Mouse (Mus musculus): ENCODE measurements around the gene Fam83g.

Fam83g gene

GRCm38 (mm10) chr11:61674151-61674838 is 9.6 kb upstream of the Fam83g start:
- no peak for DNase-seq (ENCODE audit: low spot score)

- no peak for DNase-seq (ENCODE audit: low spot score)
Measured at GRCm38 (mm10) chr11:61674839-61675159, 9.1 kb upstream of the Fam83g start.

GRCm38 (mm10) chr11:61675332-61675731 is 8.6 kb upstream of the Fam83g start:
- no peak for DNase-seq (ENCODE audit: low spot score)

- DNase-seq (ENCODE audit: low spot score): no peak
Measured at GRCm38 (mm10) chr11:61676216-61676854, 7.6 kb upstream of the Fam83g start.

- no peak for DNase-seq (ENCODE audit: low spot score)
Measured at GRCm38 (mm10) chr11:61677709-61678108, 6.2 kb upstream of the Fam83g start.

GRCm38 (mm10) chr11:61679091-61679866 is 4.6 kb upstream of the Fam83g start:
- no peak for DNase-seq (ENCODE audit: low spot score)

- no peak for DNase-seq (ENCODE audit: low spot score)
Measured at GRCm38 (mm10) chr11:61685119-61685725, 1.3 kb downstream of the Fam83g start.

- no peak for DNase-seq (ENCODE audit: low spot score)
Measured at GRCm38 (mm10) chr11:61686141-61686540, 2.2 kb downstream of the Fam83g start.

- no peak for DNase-seq (ENCODE audit: low spot score)
Measured at GRCm38 (mm10) chr11:61686906-61687453, 3.1 kb downstream of the Fam83g start.

GRCm38 (mm10) chr11:61687595-61687994 is 3.7 kb downstream of the Fam83g start:
- no peak for DNase-seq (ENCODE audit: low spot score)

GRCm38 (mm10) chr11:61692996-61693395 is 9.1 kb downstream of the Fam83g start:
- no peak for DNase-seq (ENCODE audit: low spot score)

GRCm38 (mm10) chr11:61698852-61699251 is 15.0 kb downstream of the Fam83g start:
- no peak for DNase-seq (ENCODE audit: low spot score)

GRCm38 (mm10) chr11:61699460-61699859 is 15.6 kb downstream of the Fam83g start:
- no peak for DNase-seq (ENCODE audit: low spot score)

- DNase-seq (ENCODE audit: low spot score): no peak
Measured at GRCm38 (mm10) chr11:61699933-61700332, 16.0 kb downstream of the Fam83g start.

GRCm38 (mm10) chr11:61701696-61702095 is 17.8 kb downstream of the Fam83g start:
- no peak for DNase-seq (ENCODE audit: low spot score)

- DNase-seq (ENCODE audit: low spot score): no peak
Measured at GRCm38 (mm10) chr11:61702494-61702893, 18.6 kb downstream of the Fam83g start.

- DNase-seq (ENCODE audit: low spot score): no peak
Measured at GRCm38 (mm10) chr11:61705581-61705980, 21.7 kb downstream of the Fam83g start.

- no peak for DNase-seq (ENCODE audit: low spot score)
Measured at GRCm38 (mm10) chr11:61706232-61706631, 22.3 kb downstream of the Fam83g start.

GRCm38 (mm10) chr11:61708928-61709327 is 25.0 kb downstream of the Fam83g start:
- DNase-seq (ENCODE audit: low spot score): no peak

GRCm38 (mm10) chr11:61713157-61713855 is 29.4 kb downstream of the Fam83g start:
- DNase-seq (ENCODE audit: low spot score): peak; percentile 62

- DNase-seq (ENCODE audit: low spot score): peak; percentile 67
Measured at GRCm38 (mm10) chr11:61714346-61715117, 30.6 kb downstream of the Fam83g start.

Measured in testis, postnatal 14 days (tissue).